Mouse (Mus musculus): ENCODE data around the gene Med18. TPM values are rescaled to one million over a fixed set of nuclear protein-coding genes. Genes with fewer than 3 reads are reported as not detected.
A peak's percentile ranks its signal among the peaks of the same experiment; 100 is the strongest.

The Med18 gene
- polyA plus RNA-seq, 1 experiment from 2014 or later, result 19.2 TPM

DNA sequence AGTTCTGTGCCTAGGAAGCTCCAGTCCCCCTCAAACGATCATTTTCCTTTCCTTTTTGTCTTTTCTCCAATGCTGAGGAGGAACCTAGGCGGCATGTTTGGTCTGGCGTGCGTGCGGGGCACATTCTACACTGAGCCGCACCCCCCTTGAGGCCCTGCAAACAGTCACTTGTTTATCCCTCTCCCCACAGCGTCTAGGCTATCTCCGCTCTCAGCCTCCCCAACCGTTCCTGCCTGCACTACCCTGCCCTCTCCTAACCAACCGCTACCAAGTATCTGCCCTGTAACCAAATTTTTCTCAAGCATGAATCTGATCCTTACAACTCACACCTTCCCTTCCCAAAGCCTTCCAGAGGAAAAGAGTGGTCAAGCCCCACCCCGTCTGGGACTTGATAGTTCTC is 39.6 kb upstream of the Med18 start:
- H3K36me3 ChIP-seq (ENCODE audit: control insufficient read depth, insufficient read depth, low read length), result peaks cover 2% of the 10 kb centered on the region; the same call in 1 of the 2 replicates
- H3K27ac ChIP-seq (ENCODE audit: low read depth, low read length), result no peak overlapping the region
- no peaks in the 10 kb centered on the region; the same call in 1 of the 2 replicates for H3K4me1 ChIP-seq (ENCODE audit: control insufficient read depth, insufficient read depth, low read length)
- no peak overlapping the region for H3K4me3 ChIP-seq (ENCODE audit: low read depth, low read length)
- H3K27me3 ChIP-seq (ENCODE audit: control insufficient read depth, insufficient read depth, low read length), result no peaks in the 10 kb centered on the region
- DNase-seq (ENCODE audit: low spot score, missing footprints) (no peak), ATAC-seq (ENCODE audit: low FRiP score) (no peak)
- H3K9me3 ChIP-seq (ENCODE audit: control insufficient read depth, low read length), result no peaks in the 10 kb centered on the region
- WGBS, result 86% methylated on average over 11 of the region's 11 CpGs
- H3K9ac ChIP-seq (ENCODE audit: low read length), result no peak overlapping the region
- no peak overlapping the region for H3K4me2 ChIP-seq

DNA sequence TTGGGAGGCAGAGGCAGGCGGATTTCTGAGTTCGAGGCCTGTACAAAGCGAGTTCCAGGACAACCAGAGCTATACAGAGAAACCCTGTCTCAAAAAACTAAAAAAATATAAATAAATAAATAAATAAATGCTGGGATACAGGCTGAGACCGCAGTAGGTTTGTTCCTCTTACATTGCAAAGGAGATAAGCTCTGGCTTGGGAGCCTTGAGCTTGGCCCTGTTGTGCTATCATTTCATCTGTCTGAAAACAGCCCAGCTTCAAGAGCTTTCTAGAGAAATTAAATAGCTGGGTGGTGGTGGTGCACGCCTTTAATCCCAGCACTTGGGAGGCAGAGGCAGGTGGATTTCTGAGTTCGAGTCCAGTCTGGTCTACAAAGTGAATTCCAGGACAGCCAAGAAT is 37.9 kb upstream of the Med18 start:
- Histone ChIP-seq H3K4me1 (ENCODE audit: control insufficient read depth, insufficient read depth, low read length) (no peaks in the 10 kb centered on the region), H3K4me2 (no peak overlapping the region), H3K9me3 (ENCODE audit: control insufficient read depth, low read length) (no peaks in the 10 kb centered on the region), H3K27ac (ENCODE audit: low read depth, low read length) (no peak overlapping the region), H3K36me3 (ENCODE audit: control insufficient read depth, insufficient read depth, low read length) (peaks cover 5% of the 10 kb centered on the region; the same call in 1 of the 2 replicates), H3K4me3 (ENCODE audit: low read depth, low read length) (no peak overlapping the region), H3K9ac (ENCODE audit: low read length) (no peak overlapping the region), H3K27me3 (ENCODE audit: control insufficient read depth, insufficient read depth, low read length) (no peaks in the 10 kb centered on the region)
- 97% methylated on average over 6 of the region's 6 CpGs for WGBS
- ATAC-seq (ENCODE audit: low FRiP score), result no peak
- DNase-seq (ENCODE audit: low spot score, missing footprints), result no peak

DNA sequence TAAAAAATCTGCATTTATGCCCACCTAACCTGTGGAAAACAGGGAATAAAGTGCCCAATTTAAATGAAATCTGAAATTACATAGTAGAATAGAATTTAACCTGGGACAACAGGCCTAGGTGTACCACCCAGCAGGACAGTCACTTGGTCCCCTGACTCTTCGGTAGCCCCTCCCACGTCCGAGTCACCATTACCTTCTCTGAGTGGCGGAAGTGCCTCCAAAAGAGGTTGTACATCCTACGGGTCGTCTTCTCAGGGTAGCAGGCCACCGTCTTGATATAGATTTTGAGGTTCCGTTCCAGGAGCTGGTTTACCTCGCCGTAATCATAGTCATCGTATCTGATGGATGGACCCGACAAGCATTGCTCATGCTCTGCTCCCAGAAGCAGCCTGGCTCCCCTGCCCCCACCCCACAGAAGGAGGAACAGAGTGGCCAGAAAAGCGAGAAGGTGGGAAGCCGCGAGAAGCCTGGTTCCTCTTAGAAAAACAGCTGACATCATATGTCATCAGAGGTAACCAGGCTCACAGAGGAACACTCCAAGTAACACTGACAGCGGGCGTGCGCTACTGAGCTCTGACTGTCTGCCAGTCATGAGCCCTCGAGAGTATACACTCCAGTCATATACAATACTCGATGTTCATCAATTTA is 30.7 kb upstream of the Med18 start:
- H3K36me3 ChIP-seq (ENCODE audit: control insufficient read depth, insufficient read depth, low read length), result peaks cover 5% of the 10 kb centered on the region; the same call in 1 of the 2 replicates
- DNase-seq (ENCODE audit: low spot score, missing footprints) (peak; percentile 37), ATAC-seq (ENCODE audit: low FRiP score) (no peak)
- no peak overlapping the region for H3K27ac ChIP-seq (ENCODE audit: low read depth, low read length)
- WGBS, result 91% methylated on average over 20 of the region's 20 CpGs
- H3K27me3 ChIP-seq (ENCODE audit: control insufficient read depth, insufficient read depth, low read length), result no peaks in the 10 kb centered on the region
- H3K9me3 ChIP-seq (ENCODE audit: control insufficient read depth, low read length), result no peaks in the 10 kb centered on the region
- H3K4me1 ChIP-seq (ENCODE audit: control insufficient read depth, insufficient read depth, low read length), result no peaks in the 10 kb centered on the region
- no peak overlapping the region for H3K4me2 ChIP-seq
- H3K4me3 ChIP-seq (ENCODE audit: low read depth, low read length), result no peak overlapping the region
- H3K9ac ChIP-seq (ENCODE audit: low read length), result no peak overlapping the region

DNA sequence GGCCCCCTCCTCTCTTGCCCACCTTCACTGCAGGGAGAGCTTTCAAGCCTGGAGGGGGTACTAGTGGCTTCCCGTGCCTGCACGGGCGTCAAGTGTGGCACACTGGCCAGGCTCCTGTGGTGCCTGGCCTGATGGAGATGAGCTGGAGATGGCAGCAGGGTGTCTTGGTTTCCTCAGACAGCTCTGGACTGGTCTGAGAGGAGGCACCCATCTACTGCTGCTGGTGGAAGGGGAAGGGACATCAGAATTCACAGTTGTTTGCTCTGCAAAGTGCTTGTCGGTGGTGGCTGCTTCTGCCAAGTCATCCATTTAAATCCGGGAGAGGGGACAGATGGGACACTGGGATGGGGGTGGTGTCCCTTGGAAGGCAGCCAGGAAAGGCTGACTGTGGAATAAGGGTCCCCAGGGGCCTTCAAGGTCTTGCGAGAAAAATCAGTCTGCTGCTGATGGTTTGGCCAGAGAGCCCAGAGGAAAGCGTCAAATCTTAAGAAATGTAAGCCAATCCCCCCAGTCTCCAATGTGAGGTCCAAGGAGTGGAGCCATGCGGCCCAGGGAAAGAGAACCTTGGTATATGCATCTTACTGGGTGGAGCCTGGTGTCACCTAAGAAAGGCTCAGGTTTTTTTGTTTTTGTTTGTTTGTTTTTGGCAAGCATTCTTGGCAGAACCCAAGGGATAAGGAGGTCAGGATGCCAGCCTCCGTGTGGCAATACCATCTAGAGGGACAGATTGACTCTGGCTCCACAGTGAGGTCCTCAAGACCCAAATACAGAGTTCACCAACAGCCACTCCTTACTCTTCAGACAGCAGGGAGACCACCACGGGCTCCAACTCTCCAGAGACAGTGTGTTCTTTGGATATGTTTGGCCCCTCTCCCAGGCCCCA is 28.7 kb upstream of the Med18 start:
- Histone ChIP-seq H3K4me3 (ENCODE audit: low read depth, low read length) (no peak overlapping the region), H3K36me3 (ENCODE audit: control insufficient read depth, insufficient read depth, low read length) (no peaks in the 10 kb centered on the region), H3K27ac (ENCODE audit: low read depth, low read length) (no peak overlapping the region), H3K4me1 (ENCODE audit: control insufficient read depth, insufficient read depth, low read length) (no peaks in the 10 kb centered on the region), H3K27me3 (ENCODE audit: control insufficient read depth, insufficient read depth, low read length) (no peaks in the 10 kb centered on the region), H3K9ac (ENCODE audit: low read length) (no peak overlapping the region), H3K4me2 (no peak overlapping the region), H3K9me3 (ENCODE audit: control insufficient read depth, low read length) (no peaks in the 10 kb centered on the region)
- DNase-seq (ENCODE audit: low spot score, missing footprints) (peak; percentile 59), ATAC-seq (ENCODE audit: low FRiP score) (no peak)
- 81% methylated on average over 10 of the region's 10 CpGs for WGBS

DNA sequence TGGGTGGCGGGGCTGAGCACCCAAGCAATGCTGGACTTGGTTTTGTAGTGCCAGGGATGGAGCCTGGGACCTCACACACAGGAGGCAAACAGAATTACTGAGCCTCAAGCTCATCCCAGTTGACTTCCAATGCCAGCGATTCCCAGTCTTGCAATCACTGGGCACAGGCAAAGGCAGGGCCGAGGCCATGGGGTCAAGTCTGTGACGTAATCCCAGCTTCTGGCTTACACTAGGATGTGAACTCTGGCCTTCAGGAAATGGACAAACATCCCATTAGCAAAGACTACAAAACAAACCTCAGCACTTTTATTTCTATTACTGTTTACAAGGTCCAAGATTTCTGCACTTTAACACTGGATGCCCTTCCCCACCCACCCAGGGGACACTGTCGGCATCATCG is 28.0 kb upstream of the Med18 start:
- Histone ChIP-seq H3K4me3 (ENCODE audit: low read depth, low read length) (no peak overlapping the region), H3K9me3 (ENCODE audit: control insufficient read depth, low read length) (no peaks in the 10 kb centered on the region), H3K4me1 (ENCODE audit: control insufficient read depth, insufficient read depth, low read length) (no peaks in the 10 kb centered on the region), H3K9ac (ENCODE audit: low read length) (no peak overlapping the region), H3K27ac (ENCODE audit: low read depth, low read length) (no peak overlapping the region), H3K36me3 (ENCODE audit: control insufficient read depth, insufficient read depth, low read length) (no peaks in the 10 kb centered on the region), H3K27me3 (ENCODE audit: control insufficient read depth, insufficient read depth, low read length) (no peaks in the 10 kb centered on the region), H3K4me2 (no peak overlapping the region)
- 83% methylated on average over 6 of the region's 6 CpGs for WGBS
- ATAC-seq (ENCODE audit: low FRiP score), result no peak
- DNase-seq (ENCODE audit: low spot score, missing footprints), result no peak

DNA sequence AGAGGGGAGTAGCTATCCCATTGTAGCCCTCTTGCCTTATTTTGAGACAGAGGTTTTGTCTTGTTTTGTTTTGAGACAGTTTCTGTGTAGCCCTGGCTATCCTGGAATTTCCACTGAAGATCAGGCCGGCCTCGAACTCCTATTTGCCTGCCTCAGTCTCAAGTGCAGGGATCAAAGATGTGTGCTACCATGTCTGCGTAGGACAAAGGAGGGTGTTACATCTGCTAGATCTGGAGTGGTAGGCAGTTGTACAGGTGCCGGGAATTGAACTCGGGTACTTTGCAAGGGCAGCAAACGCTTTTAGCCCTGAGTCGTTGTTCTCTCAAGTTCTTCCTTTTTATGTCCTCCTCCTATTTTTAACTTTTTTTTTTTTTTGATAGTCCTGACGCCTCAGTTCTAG is 27.3 kb upstream of the Med18 start:
- Histone ChIP-seq H3K4me3 (ENCODE audit: low read depth, low read length) (no peak overlapping the region), H3K27me3 (ENCODE audit: control insufficient read depth, insufficient read depth, low read length) (no peaks in the 10 kb centered on the region), H3K9ac (ENCODE audit: low read length) (no peak overlapping the region), H3K4me2 (no peak overlapping the region), H3K27ac (ENCODE audit: low read depth, low read length) (no peak overlapping the region), H3K4me1 (ENCODE audit: control insufficient read depth, insufficient read depth, low read length) (no peaks in the 10 kb centered on the region), H3K9me3 (ENCODE audit: control insufficient read depth, low read length) (no peaks in the 10 kb centered on the region), H3K36me3 (ENCODE audit: control insufficient read depth, insufficient read depth, low read length) (no peaks in the 10 kb centered on the region)
- DNase-seq (ENCODE audit: low spot score, missing footprints), result no peak
- WGBS, result 91% methylated on average over 8 of the region's 8 CpGs
- no peak for ATAC-seq (ENCODE audit: low FRiP score)

DNA sequence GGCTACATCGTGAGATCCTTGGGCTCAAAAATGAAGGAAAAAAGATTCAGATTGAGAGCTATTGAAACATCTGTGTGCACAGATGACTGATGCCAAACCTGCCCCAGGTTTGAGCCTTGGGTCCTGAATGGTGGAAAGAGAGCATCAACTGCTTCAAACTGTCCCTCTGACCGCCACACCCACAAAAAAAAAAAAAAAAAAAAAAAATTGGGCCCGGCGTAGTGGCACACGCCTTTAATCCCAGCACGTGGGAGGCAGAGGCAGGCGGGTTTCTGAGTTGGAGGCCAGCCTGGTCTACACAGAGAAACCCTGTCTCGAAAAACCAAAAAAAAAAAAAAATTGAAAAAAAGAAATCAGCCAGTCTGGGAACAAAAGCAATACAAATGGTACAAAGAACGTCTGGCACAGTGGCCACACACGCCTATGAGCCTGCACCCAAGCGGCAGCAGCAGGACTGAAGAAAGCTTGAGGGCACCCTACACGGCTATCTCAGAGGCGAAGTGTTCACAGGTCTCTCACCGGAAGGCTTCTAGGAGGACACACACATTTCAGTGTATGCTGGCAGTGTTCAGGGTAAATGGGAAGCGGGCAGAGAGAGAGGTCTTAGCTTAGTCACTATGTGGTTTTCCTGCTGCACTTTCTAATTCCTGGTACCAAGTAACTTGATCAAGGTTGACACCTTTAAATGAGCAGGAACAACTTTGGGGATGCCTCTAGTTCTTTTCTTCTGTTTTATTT is 26.7 kb upstream of the Med18 start:
- Histone ChIP-seq H3K27ac (ENCODE audit: low read depth, low read length) (no peak overlapping the region), H3K9me3 (ENCODE audit: control insufficient read depth, low read length) (no peaks in the 10 kb centered on the region), H3K36me3 (ENCODE audit: control insufficient read depth, insufficient read depth, low read length) (no peaks in the 10 kb centered on the region), H3K9ac (ENCODE audit: low read length) (no peak overlapping the region), H3K27me3 (ENCODE audit: control insufficient read depth, insufficient read depth, low read length) (no peaks in the 10 kb centered on the region), H3K4me3 (ENCODE audit: low read depth, low read length) (no peak overlapping the region), H3K4me1 (ENCODE audit: control insufficient read depth, insufficient read depth, low read length) (no peaks in the 10 kb centered on the region), H3K4me2 (no peak overlapping the region)
- ATAC-seq (ENCODE audit: low FRiP score) (no peak), DNase-seq (ENCODE audit: low spot score, missing footprints) (peak; percentile 64)
- 93% methylated on average over 15 of the region's 15 CpGs for WGBS

DNA sequence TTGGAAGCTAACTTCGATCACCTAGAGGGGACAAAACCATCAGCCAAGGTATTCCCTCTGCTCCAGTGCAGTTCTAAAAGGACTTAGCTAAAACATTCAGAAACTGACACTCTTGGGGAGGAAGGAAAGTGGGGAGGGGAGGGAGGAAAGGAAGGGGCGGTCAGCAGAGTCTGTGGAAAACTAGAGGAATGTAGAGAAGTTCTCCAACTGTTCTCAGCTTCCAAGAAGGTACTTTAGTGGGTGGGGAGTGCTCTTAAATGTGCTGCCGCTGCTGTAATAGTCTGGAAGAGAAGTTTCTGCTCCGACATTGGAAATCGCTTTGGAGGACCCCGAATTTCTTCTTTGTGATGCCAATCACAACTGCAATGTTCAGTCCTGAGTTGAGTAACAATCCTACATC is 25.3 kb upstream of the Med18 start:
- DNase-seq (ENCODE audit: low spot score, missing footprints) (peak; percentile 44), ATAC-seq (ENCODE audit: low FRiP score) (no peak)
- H3K27me3 ChIP-seq (ENCODE audit: control insufficient read depth, insufficient read depth, low read length), result no peaks in the 10 kb centered on the region
- H3K36me3 ChIP-seq (ENCODE audit: control insufficient read depth, insufficient read depth, low read length), result no peaks in the 10 kb centered on the region
- H3K27ac ChIP-seq (ENCODE audit: low read depth, low read length), result no peak overlapping the region
- no peaks in the 10 kb centered on the region for H3K4me1 ChIP-seq (ENCODE audit: control insufficient read depth, insufficient read depth, low read length)
- WGBS, result 80% methylated on average over 6 of the region's 6 CpGs
- H3K4me3 ChIP-seq (ENCODE audit: low read depth, low read length), result no peak overlapping the region
- no peak overlapping the region for H3K4me2 ChIP-seq
- H3K9ac ChIP-seq (ENCODE audit: low read length), result no peak overlapping the region
- no peaks in the 10 kb centered on the region for H3K9me3 ChIP-seq (ENCODE audit: control insufficient read depth, low read length)

DNA sequence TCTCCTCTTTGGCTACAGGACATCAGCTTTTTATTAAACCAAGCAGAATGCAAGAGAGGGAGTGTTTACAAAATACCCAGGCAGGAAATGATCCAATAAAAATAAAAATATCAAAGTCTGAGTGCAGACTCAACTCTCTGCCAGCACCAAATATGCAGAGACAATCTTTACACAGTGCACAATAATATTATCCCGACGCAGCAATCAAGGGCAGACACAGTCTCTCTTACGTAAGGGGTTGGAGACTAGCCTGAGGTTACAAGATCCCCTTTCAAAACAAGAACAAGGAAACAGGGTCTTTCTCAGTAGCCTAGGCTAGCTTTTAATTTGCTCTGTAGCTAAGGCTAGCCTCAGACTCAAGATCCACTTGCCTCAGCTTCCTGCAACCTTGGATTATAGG is 24.8 kb upstream of the Med18 start:
- 92% methylated on average over 3 of the region's 3 CpGs for WGBS
- Histone ChIP-seq H3K27ac (ENCODE audit: low read depth, low read length) (no peak overlapping the region), H3K9me3 (ENCODE audit: control insufficient read depth, low read length) (no peaks in the 10 kb centered on the region), H3K4me3 (ENCODE audit: low read depth, low read length) (no peak overlapping the region), H3K4me1 (ENCODE audit: control insufficient read depth, insufficient read depth, low read length) (no peaks in the 10 kb centered on the region), H3K4me2 (no peak overlapping the region), H3K36me3 (ENCODE audit: control insufficient read depth, insufficient read depth, low read length) (no peaks in the 10 kb centered on the region), H3K9ac (ENCODE audit: low read length) (no peak overlapping the region), H3K27me3 (ENCODE audit: control insufficient read depth, insufficient read depth, low read length) (no peaks in the 10 kb centered on the region)
- ATAC-seq (ENCODE audit: low FRiP score) (no peak), DNase-seq (ENCODE audit: low spot score, missing footprints) (peak; percentile 21)
